Mouse (Mus musculus) embryo, embryonic 9.5 days (tissue): Measurements from ENCODE around the gene Cmtm4.

ENCODE experiments used
- DNase-seq: peaks from one replicate; pipeline ENCODE4 v3.0.0-alpha.2; 2017; ENCODE audit errors: extremely low spot score

Cmtm4 gene

DNA sequence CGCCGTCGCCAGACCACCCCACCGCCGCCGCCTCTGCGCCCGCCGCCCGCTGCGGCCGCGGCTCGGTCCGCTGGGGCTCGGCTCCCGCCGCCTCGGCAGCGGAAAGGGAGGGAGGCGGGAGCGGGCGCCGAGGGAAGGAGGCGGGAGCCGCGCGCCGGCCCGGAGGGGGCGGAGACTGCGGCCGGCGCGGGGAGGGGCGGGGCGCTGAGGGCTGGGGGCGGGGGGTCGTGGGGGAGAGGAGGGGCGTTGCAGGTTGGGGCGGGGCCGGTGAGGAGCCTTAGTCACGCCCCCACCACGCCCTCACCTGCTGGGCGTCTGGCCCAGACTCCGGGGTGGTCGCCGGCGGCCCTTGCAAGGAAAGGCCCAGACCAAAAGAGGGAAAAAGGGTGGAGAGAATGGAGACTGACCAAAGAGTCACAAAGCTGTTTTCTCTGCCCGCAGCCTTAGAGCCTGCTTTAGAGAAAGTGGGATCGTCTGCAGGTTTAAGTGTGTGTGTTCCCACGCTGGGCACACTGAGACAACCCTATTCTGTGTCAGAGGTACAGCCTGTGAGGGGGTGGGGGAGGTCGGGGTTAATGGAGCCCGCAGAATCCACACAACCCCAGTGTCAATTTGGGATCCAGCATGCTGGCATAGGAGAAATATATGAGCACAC lies at the start of gene Cmtm4:
Gene Cmtm4, minus strand, starts transcription at position 105 of the 655 bp plus-strand sequence.
- peak; percentile 77 for DNase-seq

DNA sequence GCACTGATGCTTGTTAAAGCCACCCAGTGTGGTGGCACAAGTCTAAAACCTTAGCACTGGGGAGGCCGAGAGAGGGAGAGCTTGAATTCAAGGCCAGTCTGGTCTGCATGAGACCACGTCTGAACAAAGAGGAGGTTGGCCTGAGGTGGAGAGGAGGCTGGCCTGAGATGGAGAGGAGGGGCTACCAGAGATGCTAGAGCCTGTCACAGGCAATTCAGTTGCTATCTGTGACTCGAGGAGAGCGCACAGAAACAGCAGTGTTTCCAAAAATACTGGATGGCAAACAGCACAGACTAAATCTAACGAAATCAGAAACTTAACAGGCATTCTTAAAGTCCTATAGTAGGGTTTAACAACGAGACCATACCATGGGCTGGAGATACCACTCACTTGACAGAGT lies 49.6 kb upstream of the Cmtm4 start:
- no peak for DNase-seq

DNA sequence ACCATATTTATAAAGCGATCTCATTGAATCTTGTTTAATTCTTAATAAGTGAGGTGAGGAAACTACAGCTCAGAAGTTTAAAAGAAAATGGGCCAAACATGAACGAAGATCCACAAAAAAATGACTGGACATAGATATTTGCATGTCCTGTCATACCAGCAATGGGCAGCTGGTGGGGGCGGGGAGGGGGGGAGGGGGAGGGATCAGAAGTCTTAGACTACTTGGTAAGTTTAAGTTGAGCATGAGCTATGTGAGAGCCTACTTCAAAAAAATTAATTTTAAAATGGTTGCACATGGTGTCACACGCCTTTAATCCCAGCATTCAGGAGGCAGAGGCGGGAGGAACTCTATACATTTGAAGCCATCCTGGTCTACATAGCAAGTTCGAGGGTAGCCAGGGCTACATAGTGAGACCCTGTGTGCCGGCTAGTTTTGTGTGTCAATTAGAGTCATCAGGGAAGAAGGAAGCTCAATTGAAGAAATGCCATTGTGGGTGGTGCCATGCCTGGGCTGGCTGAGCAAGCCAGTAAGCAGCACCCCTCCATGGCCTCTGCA lies 47.6 kb upstream of the Cmtm4 start:
- no peak for DNase-seq

DNA sequence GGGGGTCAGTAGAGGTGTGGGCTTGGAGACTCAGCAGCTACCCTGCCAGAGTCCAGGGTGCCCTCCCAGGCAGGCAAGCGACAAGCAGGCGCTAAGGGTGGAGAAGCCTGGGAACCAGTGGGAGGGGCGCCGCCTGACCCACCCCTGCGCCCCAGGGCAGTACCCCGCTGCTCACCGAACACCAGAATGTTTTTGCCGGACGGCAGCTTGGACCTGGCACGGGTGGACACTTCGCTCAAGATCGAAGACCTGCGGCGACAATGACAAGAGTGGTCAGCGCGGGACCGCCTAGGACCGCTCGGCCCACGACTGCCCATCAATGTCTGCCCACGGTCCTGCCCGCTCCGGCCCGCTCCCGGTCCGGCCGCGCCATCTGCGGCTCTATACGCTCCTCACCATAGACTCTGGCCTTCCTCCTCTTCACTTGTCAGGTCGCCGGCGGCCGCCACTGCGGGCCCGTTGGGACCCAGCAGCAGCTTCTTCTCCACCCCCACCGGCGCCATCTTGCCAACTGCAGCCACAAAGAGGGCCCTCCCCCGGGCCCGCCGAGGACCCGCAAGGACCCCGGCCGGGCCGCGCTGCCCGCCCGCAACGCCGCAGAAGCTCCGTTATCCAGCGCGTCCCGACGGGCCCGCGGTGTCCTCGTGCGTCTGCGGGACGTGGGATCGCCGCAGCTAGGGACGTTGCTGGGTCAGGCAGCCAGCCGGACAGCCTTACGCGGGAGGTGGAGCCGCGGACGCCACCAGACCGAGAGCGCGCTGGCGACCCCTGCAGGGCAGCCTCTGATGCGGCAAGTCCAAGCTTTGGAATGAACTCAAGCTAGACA lies 46.9 kb upstream of the Cmtm4 start, which contains the start of gene Dync1li2:
Gene Dync1li2, minus strand, starts transcription at position 749 of the 826 bp plus-strand sequence.
- peak; percentile 94 for DNase-seq

DNA sequence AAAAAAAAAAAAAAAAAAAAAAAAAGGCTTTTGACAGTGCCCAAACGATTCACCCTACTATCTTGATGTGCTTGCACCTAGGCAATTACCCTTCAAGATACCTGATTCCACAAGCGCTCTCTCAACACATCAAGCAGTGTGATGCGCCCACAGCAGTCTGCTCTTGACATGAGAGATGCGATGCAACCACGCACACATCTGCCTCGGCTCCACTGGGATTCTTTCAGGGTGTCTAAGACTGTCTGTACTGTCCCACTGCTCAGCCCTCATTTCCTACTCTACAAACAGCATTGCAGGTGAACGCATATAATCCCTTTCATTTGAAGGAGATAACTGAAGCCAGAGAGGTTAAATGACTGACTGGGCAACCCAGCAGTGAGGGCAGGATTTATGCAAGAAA lies 46.0 kb upstream of the Cmtm4 start:
- DNase-seq, result no peak

DNA sequence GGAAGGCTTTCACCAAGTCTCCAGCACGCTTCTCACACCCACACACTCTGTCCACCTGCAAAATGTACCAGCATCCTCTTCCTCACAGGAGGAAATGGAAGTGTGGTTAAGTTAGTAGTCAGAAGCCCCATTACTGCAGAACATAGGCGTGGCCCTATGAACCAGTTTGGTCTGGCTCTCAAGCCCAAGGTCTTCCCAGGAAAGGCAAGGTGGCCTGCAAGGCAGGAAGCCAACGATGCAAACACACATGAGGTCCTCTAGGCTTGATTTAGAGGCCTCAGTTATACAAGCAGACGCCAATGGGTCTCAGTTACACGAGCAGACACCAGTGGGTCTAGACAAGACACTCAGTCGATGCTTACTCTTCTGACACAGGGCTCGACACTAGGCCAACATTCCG lies 43.9 kb upstream of the Cmtm4 start:
- DNase-seq, result no peak

DNA sequence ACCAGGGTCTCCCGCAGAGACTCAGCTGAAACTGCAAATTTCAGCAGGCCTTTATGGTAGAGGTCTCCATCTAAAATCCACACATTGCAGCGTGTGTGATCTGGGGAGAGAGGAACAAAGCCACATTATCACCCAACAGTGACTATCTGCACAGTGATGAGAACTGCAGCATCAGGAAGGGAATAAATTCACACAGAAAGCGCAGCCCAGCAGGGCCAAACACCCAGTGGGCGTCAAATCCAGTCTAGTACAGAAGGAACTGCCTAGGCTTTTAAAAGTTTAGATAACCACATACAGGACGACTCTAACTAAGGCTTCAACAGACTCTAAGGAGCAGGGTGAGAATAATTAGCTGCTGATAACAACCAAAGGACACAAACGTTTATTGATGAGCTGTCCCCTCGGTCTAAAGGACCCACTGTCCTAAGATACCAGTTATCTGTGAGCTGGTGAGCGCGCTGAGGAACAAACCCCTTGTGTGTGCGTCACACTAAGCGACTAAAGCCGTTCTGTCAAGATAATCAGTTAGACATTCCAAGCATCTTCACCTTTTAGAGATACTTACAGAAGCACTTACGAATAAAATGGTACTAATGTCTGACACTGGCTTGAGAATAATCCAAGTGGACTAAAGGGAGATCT lies 42.0 kb upstream of the Cmtm4 start:
- no peak for DNase-seq

DNA sequence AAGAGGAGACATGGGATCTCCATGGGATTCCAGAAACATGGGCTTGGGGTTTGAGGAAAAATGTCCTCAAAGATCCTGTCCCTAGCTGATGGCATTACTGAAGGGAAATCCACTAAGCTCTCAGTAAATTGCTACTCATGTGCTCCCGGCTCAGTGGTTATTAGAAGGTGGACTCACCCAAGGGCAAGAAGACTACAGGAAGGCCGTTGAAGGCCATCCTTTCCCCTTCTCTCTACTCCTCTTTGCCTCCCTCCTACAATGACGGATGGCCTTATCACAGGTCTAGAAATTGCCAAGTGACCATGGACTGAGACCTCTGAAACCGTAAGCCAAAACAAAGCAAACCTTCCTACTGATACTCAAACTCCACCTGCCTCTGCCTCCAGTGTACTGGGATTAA lies 41.0 kb upstream of the Cmtm4 start:
- DNase-seq, result no peak

DNA sequence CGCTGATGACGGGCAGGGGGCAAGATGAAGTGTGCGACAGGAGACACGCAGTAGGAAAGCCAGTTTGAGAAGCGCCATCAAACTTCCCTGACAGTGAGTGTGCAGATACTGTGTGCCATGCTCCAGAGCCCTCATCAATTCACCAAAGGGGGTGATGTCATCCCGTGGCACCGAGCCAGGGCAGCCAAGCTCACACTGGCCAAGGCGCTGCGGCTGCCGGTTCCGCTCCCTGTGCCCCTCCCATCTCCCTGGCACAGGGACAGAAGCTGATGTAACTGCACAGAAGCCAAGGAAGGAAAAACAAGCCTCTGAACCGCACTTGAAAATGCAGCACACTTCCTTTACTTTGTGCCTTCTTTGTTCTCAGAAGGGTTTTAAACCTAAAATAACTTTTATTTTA lies 40.4 kb upstream of the Cmtm4 start:
- no peak for DNase-seq

DNA sequence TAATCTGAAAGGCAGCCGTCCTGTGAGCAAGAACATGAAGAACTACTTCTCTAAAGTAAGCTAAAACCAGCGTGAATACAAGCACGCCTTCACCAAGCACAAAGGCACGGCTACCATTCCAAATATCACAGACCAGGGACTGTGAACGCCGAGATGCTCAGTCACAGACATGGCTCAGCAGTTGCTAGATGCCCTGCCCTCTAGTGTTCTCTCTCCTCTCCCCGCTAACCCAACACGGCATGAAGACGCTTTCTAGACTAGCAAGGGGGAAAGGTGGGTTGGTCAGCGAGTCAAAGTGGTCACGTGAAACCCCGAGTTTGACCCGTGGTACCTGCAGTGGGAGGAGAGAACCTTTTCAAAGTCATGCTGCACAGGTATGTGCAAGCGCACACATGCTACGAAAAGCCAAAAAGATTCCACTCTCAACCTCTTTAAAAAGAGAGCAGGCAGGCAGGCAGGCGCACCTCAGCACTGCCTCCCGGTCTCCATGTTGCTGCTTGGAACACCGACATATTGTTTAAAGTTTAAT lies 39.3 kb upstream of the Cmtm4 start:
- no peak for DNase-seq

DNA sequence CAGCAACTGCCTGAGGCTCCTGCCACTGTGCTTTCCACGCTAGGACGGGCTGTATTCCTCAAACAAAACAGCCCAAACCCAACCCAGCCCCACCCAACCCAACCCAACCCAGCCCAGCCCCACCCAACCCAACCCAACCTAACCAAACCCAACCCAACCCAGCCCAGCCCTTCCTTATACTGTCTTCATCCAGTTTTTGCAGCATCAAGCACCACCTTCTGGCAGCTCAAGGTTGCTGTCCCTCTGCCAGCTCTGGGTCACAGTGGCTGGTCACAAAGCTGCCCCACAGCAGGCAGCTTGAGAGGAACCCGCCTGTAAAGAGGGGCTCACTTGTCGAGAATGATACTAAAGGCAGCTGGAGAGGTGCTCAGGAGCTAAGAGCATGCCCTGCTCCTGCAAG lies 38.7 kb upstream of the Cmtm4 start:
- DNase-seq, result no peak

DNA sequence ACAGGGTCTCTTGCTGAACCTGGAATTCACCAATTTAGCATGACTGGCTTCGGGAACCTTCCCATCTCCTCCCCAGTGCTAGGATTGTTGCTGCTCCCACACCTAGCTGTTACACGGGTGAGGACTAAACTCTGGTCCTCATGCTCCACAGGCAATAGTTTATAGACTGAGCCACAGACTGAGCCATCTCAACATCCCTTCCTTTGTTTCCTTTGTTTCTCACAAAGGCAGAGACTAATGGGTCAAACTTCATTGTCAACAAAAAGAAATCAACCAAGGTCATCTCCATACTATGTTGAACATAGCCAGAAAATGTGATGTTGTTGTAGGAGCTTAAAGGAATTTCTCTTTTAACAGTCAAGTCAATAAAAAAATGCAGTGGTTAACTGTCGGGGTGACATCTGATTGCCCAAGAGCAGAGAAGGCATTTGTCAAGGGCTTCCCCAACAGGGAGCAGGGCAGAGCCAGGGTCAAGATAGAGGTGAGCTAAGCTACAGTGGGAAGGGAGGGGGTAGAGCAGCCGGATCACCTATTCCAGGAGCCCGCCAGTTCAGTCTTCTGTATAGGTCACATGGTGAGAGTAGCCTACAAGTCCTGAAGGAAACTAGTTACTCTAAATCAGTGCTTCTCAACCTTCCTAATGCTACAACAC lies 37.7 kb upstream of the Cmtm4 start:
- DNase-seq, result no peak

DNA sequence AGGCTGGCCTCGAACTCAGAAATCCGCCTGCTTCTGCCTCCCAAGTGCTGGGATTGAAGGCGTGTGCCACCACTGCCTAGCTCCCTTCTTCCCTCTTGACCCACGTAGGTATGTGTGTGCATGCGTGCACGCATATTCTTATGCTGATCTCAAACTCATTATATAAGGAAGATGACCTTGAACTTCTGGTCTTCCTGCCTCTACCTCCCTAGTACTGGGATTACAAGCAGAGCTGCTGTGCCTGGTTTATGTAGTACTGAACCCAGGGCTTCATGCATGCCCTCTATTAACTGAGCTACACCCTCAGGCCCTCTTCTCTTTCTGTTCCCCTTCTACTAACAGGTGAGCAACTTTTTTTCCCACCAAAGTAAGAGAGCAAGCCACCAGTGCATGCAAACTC lies 37.0 kb upstream of the Cmtm4 start:
- no peak for DNase-seq

DNA sequence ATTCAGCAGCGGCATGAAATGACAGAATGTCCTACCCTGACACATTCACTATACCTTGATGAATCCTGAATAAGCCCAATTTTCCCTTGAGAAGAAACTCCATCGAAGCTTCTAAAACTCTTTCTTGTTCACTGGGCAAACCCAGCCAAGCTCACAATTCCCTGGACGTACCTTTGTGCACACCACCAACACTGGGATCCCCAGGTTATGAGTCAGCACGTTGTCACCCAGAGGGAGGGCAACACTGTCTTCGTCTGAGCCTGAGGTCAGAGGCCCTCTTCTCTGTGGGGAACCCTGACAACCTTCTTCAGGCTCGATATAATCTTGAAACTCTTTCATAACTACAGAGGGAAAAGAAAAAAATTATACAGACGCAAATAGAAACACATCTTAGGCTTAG lies 34.6 kb upstream of the Cmtm4 start:
- no peak for DNase-seq

DNA sequence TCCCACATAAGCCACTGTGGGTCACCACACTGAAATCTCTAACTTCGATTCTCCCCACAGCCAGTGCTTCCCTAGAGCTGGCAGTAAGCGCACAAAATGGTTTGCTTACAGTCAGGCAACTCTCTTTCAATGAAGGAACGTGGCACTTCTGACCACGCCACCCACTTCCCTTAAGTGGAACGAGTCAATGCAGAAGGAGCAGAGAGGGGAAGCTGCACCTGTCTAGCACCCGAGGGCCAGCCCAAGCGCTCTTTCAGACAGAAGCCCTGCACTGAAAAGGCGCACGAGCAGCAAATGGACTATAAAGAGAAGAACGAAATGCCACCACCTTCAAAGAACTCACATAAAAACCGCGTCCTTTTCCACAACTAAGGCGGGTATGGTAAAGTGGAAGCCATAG lies 32.1 kb upstream of the Cmtm4 start:
- no peak for DNase-seq

DNA sequence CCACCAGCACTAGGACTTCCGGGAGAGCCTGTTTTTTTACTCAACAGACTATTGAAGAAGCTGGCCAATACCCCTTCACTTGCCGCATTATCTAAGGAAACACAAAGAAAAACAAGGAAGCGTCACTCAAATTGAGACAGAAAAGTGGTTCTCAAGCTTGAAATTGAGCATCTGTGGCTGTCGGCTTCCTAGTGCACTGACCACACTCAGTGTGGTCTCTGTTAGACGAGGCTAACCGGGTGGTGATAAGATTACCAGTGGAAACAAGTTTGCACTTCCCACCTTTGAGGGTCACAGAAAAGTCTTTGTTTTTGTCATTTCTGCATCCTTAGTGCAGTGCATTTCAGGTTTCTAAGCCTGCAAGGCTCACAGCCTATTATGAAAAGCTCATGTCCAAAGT lies 26.7 kb upstream of the Cmtm4 start:
- no peak for DNase-seq

DNA sequence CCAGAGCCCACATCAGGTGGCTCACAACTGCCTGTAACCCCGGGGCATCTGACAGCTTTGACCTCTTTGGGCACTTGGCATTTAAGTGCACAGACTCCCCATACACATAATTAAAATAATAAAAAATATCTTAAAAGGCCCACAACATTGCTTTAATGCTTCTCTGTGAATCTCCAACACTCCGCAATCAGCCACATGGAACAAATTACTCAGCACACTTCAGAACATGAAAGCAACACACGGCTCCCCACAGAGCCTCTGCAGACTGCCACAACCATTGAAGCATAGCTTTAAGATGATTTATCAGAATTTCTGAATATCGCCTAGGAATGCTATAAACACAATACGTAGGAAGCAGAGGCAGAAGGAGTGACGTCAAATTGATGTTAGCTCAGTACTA lies 20.4 kb upstream of the Cmtm4 start:
- DNase-seq, result no peak

DNA sequence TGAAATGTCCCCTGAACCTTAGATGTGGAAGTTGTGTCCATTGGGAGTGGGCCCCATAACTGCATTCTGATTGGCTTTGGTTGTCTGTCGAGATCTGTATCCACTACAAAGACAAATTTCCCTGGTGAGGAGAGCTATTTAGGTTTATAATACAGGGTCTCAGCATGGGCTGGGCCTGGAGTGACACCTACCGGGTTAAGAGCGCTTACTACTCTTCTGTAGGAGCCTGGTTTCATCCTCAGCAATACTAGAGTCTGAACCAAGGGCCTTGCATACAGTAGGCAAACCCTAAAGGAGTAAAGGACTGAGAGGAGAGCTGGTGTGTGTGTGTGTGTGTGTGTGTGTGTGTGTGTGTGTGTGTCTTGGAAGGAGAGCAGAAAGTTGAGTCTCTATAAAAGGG lies 18.6 kb upstream of the Cmtm4 start:
- no peak for DNase-seq

DNA sequence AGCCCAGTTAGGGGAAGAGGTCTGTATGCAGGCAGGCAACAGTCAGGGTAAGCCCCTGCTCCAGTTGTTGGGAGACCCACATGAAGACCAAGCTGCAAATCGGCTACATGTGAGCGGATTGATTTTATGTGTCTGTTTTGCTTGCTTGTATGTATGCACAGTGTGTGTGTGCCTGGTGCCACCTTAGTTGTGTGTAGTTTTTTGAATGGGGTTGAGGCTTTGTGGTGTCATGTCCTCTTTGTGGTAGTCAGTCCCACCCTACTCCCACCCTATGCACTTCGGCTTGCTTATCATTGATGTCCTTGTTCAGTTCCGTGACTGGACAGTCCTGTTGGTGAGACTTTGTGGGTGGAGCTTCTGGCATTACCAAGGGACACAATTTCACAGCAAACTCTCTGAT lies 18.2 kb upstream of the Cmtm4 start:
- no peak for DNase-seq

DNA sequence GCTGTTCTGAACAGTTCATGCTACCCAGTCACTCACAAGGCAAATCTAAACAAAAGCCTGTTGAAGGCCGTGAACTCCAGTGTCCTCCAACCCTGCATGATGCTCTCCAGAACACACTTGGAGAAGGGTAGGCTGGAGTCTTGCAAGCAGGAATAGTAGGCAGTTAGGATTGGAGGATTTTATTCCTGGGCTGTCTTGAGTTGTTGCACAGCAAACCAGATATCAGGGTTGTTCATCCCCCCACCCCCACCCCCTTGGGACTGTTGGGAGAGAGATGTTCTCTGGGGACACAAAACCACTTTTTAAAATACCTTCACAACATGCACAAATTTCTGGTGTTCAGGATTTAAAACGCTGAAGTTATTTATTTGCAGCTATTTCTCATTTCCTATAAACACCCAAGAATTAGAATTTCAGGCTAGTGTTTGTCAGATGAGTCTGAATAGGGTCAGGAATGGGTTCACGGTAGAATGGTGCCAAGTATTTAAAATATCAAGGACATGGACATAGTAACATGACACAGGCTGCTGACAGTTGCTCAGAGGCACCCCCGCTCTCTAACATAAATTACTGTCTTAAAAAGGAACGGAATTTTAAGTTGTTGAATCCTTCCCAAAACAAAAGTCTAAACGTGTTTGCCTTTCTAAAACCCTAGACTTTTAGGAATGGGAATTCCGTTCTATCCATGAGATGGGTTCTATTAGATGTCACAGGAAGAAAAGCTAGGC lies 17.4 kb upstream of the Cmtm4 start:
- no peak for DNase-seq

DNA sequence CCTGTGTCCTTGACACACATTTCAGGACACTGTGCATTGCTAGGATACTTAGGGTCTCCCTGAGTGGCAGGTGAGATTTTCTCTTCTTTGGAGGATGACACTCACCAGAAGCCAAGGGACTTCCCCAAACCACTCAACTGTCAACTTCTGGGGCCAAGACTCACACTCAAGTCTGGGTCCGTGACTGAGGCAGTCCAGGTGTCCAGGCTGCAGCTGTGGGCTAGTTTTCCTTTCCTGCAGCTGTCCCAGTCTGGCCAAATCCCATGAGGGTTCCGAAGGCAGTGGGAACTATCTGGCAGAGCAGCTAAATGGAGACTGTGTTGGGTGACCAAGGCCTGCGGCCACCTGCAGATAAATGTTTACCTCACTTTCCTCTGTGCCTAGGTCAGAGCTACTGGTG lies 16.4 kb upstream of the Cmtm4 start:
- no peak for DNase-seq
